Mouse (Mus musculus) CD4-positive, CD25-positive, alpha-beta regulatory T cell (primary cell): Measurements from ENCODE around the gene Elmsan1. TPM values are rescaled to one million over a fixed set of nuclear protein-coding genes. Genes with fewer than 3 reads are reported as not detected.

ENCODE experiments used
- polyA plus RNA-seq: library from polyadenylated mRNA; unstranded; fragments of 100-300 nt; shearing (Covaris generic); gene quantifications from one replicate; pipeline ENCODE4 v1.2.1, GENCODE M21; 2017

Gene Elmsan1
- 23.7 TPM for polyA plus RNA-seq

GRCm38 (mm10) chr12:84218289-84219120 is at the start of gene Elmsan1:
Gene Elmsan1 (minus strand): TSS chr12:84218881.

GRCm38 (mm10) chr12:84147954-84148621 is 70.6 kb downstream of the Elmsan1 start, which contains the start of gene Pnma1:
Gene Pnma1 (minus strand): TSS chr12:84148489.

GRCm38 (mm10) chr12:84114153-84114994 is 104.3 kb downstream of the Elmsan1 start, which contains the start of gene Dnal1:
Gene Dnal1 (plus strand): TSS chr12:84114366.

GRCm38 (mm10) chr12:84100604-84101492 is 117.8 kb downstream of the Elmsan1 start, which contains the start of gene Acot6:
Gene Acot6 (plus strand): TSS chr12:84100654.

Other genes starting within 250 kb of the Elmsan1 start
- not detected for gene Heatr4, start 234.0 kb downstream of the Elmsan1 start, polyA plus RNA-seq
- gene Acot2, start 231.0 kb downstream of the Elmsan1 start, polyA plus RNA-seq: 5.8 TPM
- gene Acot1, start 209.4 kb downstream of the Elmsan1 start, polyA plus RNA-seq: not detected
- 0.12 TPM for gene Acot4, start 180.5 kb downstream of the Elmsan1 start, polyA plus RNA-seq
- not detected for gene Gm49366, start 179.9 kb downstream of the Elmsan1 start, polyA plus RNA-seq
- gene Acot3, start 166.7 kb downstream of the Elmsan1 start, polyA plus RNA-seq: not detected
- not detected for gene Acot5, start 149.6 kb downstream of the Elmsan1 start, polyA plus RNA-seq
- gene Acot6, start 118.2 kb downstream of the Elmsan1 start, polyA plus RNA-seq: 4.3 TPM
- gene Dnal1, start 104.5 kb downstream of the Elmsan1 start, polyA plus RNA-seq: 0.37 TPM
- 0.14 TPM for gene Pnma1, start 70.4 kb downstream of the Elmsan1 start, polyA plus RNA-seq
- 33.3 TPM for gene Ptgr2, start 66.4 kb upstream of the Elmsan1 start, polyA plus RNA-seq
- gene Zfp410, start 98.0 kb upstream of the Elmsan1 start, polyA plus RNA-seq: 61.4 TPM
- 26.4 TPM for gene Coq6, start 142.8 kb upstream of the Elmsan1 start, polyA plus RNA-seq
- gene Fam161b, start 143.0 kb upstream of the Elmsan1 start, polyA plus RNA-seq: 0.84 TPM
- gene Entpd5, start 190.1 kb upstream of the Elmsan1 start, polyA plus RNA-seq: 43.0 TPM
- 1.4 TPM for gene Bbof1, start 190.2 kb upstream of the Elmsan1 start, polyA plus RNA-seq
- 32.0 TPM for gene Rnf113a2, start 198.3 kb upstream of the Elmsan1 start, polyA plus RNA-seq
- gene Aldh6a1, start 232.1 kb upstream of the Elmsan1 start, polyA plus RNA-seq: 20.4 TPM
- 21.1 TPM for gene Lin52, start 232.5 kb upstream of the Elmsan1 start, polyA plus RNA-seq